Mouse (Mus musculus): ENCODE results near the gene Ncln.

- TF ChIP-seq CTCF (IDR thresholded peaks at IDR 0.05; ENCODE audit: extremely low read depth, insufficient read length, insufficient replicate concordance, low read depth, low read length) (no peak), POLR2A (IDR thresholded peaks at IDR 0.05; ENCODE audit: low read depth, low read length) (no peak)
Observed at GRCm38 (mm10) chr10:81461673-81462414, 34.3 kb downstream of the Ncln start.
